Mouse (Mus musculus): Measurements from ENCODE around the gene Man1a2. TPM values are rescaled to one million over a fixed set of nuclear protein-coding genes. Genes with fewer than 3 reads are reported as not detected.

The Man1a2 gene
- total RNA-seq (2023) = 100 to 1,000 TPM; 103 to 110 TPM

GRCm38 (mm10) chr3:100685087-100685762, at the start of gene Man1a2:
Gene Man1a2 (minus strand): TSS chr3:100685503.

Other genes with a start within 250 kb of the Man1a2 start
- gene Tent5c, start 196.2 kb downstream of the Man1a2 start, total RNA-seq (2023) = 10 to 100 TPM in 1 of 2 experiments, 1 to 10 TPM in 1; 8.9 to 18.6 TPM
- not detected for gene Vtcn1, start 140.0 kb upstream of the Man1a2 start, total RNA-seq (2023)
- 1 to 10 TPM; 2.0 TPM for gene Trim45, start 236.7 kb upstream of the Man1a2 start, total RNA-seq (2023)